Comparison of ENCODE assay signal across 8 mouse cellular contexts in genomic region chr13:63568741-63569395, GRCm38 (mm10). TPM values are rescaled to one million over a fixed set of nuclear protein-coding genes. Genes with fewer than 3 reads are reported as not detected.
A peak's percentile ranks its signal among the peaks of the same experiment; 100 is the strongest.
DNase-seq lines count a peak whose midpoint lies in the region; ATAC-seq and TF ChIP-seq lines count a peak whose summit lies in the region.

No protein-coding gene starts in this region.

- H3K27ac ChIP-seq in heart, embryonic 15.5 days, result no peak overlapping the region
- H3K27ac ChIP-seq in bone marrow macrophage, adult 2 months (ENCODE audit: insufficient read depth, low read depth, low read length), result no peak overlapping the region
- no peak overlapping the region for H3K27ac ChIP-seq in hindbrain, embryonic 13.5 days
- no peak overlapping the region for H3K27ac ChIP-seq in midbrain, embryonic 14.5 days (replicated peaks; ENCODE audit: low read depth, low read length)
- no peak overlapping the region for H3K27ac ChIP-seq in layer of hippocampus, adult 2 months

- peaks cover 47% of the 10 kb centered on the region for H3K27me3 ChIP-seq in heart, embryonic 15.5 days
- H3K27me3 ChIP-seq in hindbrain, embryonic 13.5 days, result peaks cover 34% of the 10 kb centered on the region
- H3K27me3 ChIP-seq in midbrain, embryonic 14.5 days (ENCODE audit: control insufficient read depth, insufficient read depth, low read length), result peaks cover 47% of the 10 kb centered on the region

- H3K36me3 ChIP-seq in heart, embryonic 15.5 days, result no peaks in the 10 kb centered on the region
- no peaks in the 10 kb centered on the region for H3K36me3 ChIP-seq in hindbrain, embryonic 13.5 days
- no peaks in the 10 kb centered on the region for H3K36me3 ChIP-seq in midbrain, embryonic 14.5 days (ENCODE audit: control insufficient read depth, insufficient read depth, low read length)

- TF ChIP-seq POLR2A in bone marrow macrophage, adult 2 months (IDR thresholded peaks at IDR 0.05; ENCODE audit: borderline replicate concordance, low read depth, low read length), result no peak

- intact Hi-C loops in heart, postnatal 14 days (cut with DNase I), result loop anchor here (5.0 to 10.0 kb wide), 4 partner anchors 137 to 333 kb away; no protein-coding TSS in a partner anchor

- no peak for ATAC-seq in heart, embryonic 15.5 days (replicated peaks; ENCODE audit: insufficient number of reproducible peaks, insufficient read depth, low FRiP score, low read depth)
- ATAC-seq in hindbrain, embryonic 13.5 days (ENCODE audit: low FRiP score), result no peak
- ATAC-seq in midbrain, embryonic 14.5 days (ENCODE audit: low FRiP score, low TSS enrichment), result no peak
- no peak for ATAC-seq in erythroid progenitor cell, adult 5-6 weeks (replicated peaks; ENCODE audit: low FRiP score, poor library complexity, severe bottlenecking)

- H3K9me3 ChIP-seq in heart, embryonic 15.5 days (replicated peaks), result no peaks in the 10 kb centered on the region
- H3K9me3 ChIP-seq in hindbrain, embryonic 13.5 days, result no peaks in the 10 kb centered on the region
- no peaks in the 10 kb centered on the region for H3K9me3 ChIP-seq in midbrain, embryonic 14.5 days (ENCODE audit: control insufficient read depth, low read length)

- WGBS in heart, embryonic 15.5 days, result 18% methylated on average over 19 of the region's 19 CpGs
- 2% methylated on average over 19 of the region's 19 CpGs for WGBS in hindbrain, embryonic 13.5 days
- WGBS in midbrain, embryonic 14.5 days, result 2% methylated on average over 19 of the region's 19 CpGs

- DNase-seq in heart, postnatal 14 days, result no peak
- no peak for DNase-seq in midbrain, embryonic 14.5 days
- no peak for DNase-seq in layer of hippocampus, adult 2 months (ENCODE audit: low spot score in 2 of 2)
- DNase-seq in gastrocnemius, postnatal 4 days (ENCODE audit: low spot score in 2 of 2), result no peak

- TF ChIP-seq CTCF in bone marrow macrophage, adult 2 months (IDR thresholded peaks at IDR 0.05; ENCODE audit: low read depth, low read length), result no peak
- no peak for TF ChIP-seq CTCF in layer of hippocampus, adult 2 months (conservative IDR thresholded peaks at IDR 0.05)

- H3K4me1 ChIP-seq in heart, embryonic 15.5 days (replicated peaks), result peaks cover 24% of the 10 kb centered on the region
- 0 out of 2 replicates have a peak, but pooled peaks cover 2% of the 10 kb centered on the region for H3K4me1 ChIP-seq in bone marrow macrophage, adult 2 months (ENCODE audit: control insufficient read depth, insufficient read depth, low read length)
- peaks cover 49% of the 10 kb centered on the region for H3K4me1 ChIP-seq in hindbrain, embryonic 13.5 days (replicated peaks)
- peaks cover 22% of the 10 kb centered on the region for H3K4me1 ChIP-seq in midbrain, embryonic 14.5 days (ENCODE audit: control insufficient read depth, insufficient read depth, low read length)

- no peak overlapping the region for H3K9ac ChIP-seq in heart, embryonic 15.5 days
- peak overlapping the region; percentile 43 for H3K9ac ChIP-seq in hindbrain, embryonic 13.5 days
- H3K9ac ChIP-seq in midbrain, embryonic 14.5 days (replicated peaks; ENCODE audit: low read length), result no peak overlapping the region

- H3K4me3 ChIP-seq in heart, embryonic 15.5 days, result peak overlapping the region; percentile 91
- peak overlapping the region; percentile 97 for H3K4me3 ChIP-seq in bone marrow macrophage, adult 2 months (ENCODE audit: insufficient read depth, low read length)
- H3K4me3 ChIP-seq in hindbrain, embryonic 13.5 days, result peak overlapping the region; percentile 98
- peak overlapping the region; percentile 82 for H3K4me3 ChIP-seq in midbrain, embryonic 14.5 days (replicated peaks; ENCODE audit: low read depth, low read length)
- H3K4me3 ChIP-seq in layer of hippocampus, adult 2 months, result no peak overlapping the region; the same call in 1 of the 2 replicates

- peak overlapping the region; percentile 93 for H3K4me2 ChIP-seq in heart, embryonic 15.5 days
- H3K4me2 ChIP-seq in hindbrain, embryonic 13.5 days, result peak overlapping the region; percentile 97
- H3K4me2 ChIP-seq in midbrain, embryonic 14.5 days (ENCODE audit: low read length), result peak overlapping the region; percentile 100

RNA-seq across cellular contexts. Expression of gene Ptch1, which starts 4.5 kb away (rescaled TPM):
- 5.4 and 8.0 TPM in 2 replicates for polyA plus RNA-seq in heart, embryonic 15.5 days (2015; fragmentation: Nextera tagmentation; extraction: Ambion mirVana)
- 10 to 100 TPM; 12.0 to 16.1 TPM for total RNA-seq in heart, postnatal 14 days (2021)
- 1.6 and 2.5 TPM in 2 replicates for polyA plus RNA-seq in bone marrow macrophage, adult 2 months (2012; ENCODE audit: insufficient read depth, insufficient read length, missing spikeins)
- polyA plus RNA-seq in hindbrain, embryonic 13.5 days (2015; fragmentation: Nextera tagmentation; extraction: Ambion mirVana), result 18.0 and 19.2 TPM in 2 replicates
- polyA plus RNA-seq in midbrain, embryonic 14.5 days (2014; fragmentation: Nextera tagmentation; extraction: Ambion mirVana), result 17.4 and 17.8 TPM in 2 replicates
- total RNA-seq in layer of hippocampus, adult 2 months (2021), result 10 to 100 TPM; 43.9 to 45.4 TPM
- 10 to 100 TPM; 23.4 to 24.1 TPM for total RNA-seq in gastrocnemius, postnatal 4 days (2021)
- 4.0 and 6.3 TPM in 2 replicates for total RNA-seq in erythroid progenitor cell, adult 5-6 weeks (2015; ENCODE audit: low replicate concordance)
- total RNA-seq in erythroid progenitor cell, adult 5-6 weeks (2017; ENCODE audit: low replicate concordance), result 1.6 and 2.6 TPM in 2 replicates
